Mouse (Mus musculus) kidney, embryonic 16.5 days (tissue): ENCODE data around the gene Thada. TPM values are rescaled to one million over a fixed set of nuclear protein-coding genes. Genes with fewer than 3 reads are reported as not detected.

Experiments
- ATAC-seq: fragments of 200-750 bp; cut with Nextera tagmentation; 2 replicates; pipeline ENCODE4 v1.8.0; 2017; ENCODE audit warnings: moderate TSS enrichment; ENCODE audit not compliant: low FRiP score, low TSS enrichment
- H3K27ac ChIP-seq: fragments of 300-500 bp; sonication (generic); 2 replicates; pipeline ENCODE4 v1.5.1; 2014; ENCODE audit warnings: low read length
- H3K27me3 ChIP-seq: fragments of 300-500 bp; sonication (generic); 2 replicates; pipeline ENCODE4 v1.6.1; 2014; ENCODE audit warnings: low read length, control low read depth, mixed read lengths; ENCODE audit not compliant: insufficient read depth
- H3K36me3 ChIP-seq: fragments of 300-500 bp; sonication (generic); 2 replicates; pipeline ENCODE4 v1.6.1; 2014; ENCODE audit warnings: low read length, control low read depth, mixed read lengths; ENCODE audit not compliant: insufficient read depth
- H3K4me1 ChIP-seq: fragments of 300-500 bp; sonication (generic); 2 replicates; pipeline ENCODE4 v1.6.1; 2014; ENCODE audit warnings: low read length, control low read depth, mixed read lengths; ENCODE audit not compliant: insufficient read depth
- H3K4me2 ChIP-seq: fragments of 300-500 bp; sonication (generic); replicated peaks from 2 replicates; pipeline ENCODE4 v1.6.1; 2014; ENCODE audit warnings: low read depth, low read length
- H3K4me3 ChIP-seq: fragments of 300-500 bp; sonication (generic); 2 replicates; pipeline ENCODE4 v1.5.1; 2014; ENCODE audit warnings: mild to moderate bottlenecking, low read length
- H3K9ac ChIP-seq: fragments of 300-500 bp; sonication (generic); replicated peaks from 2 replicates; pipeline ENCODE4 v1.6.1; 2014; ENCODE audit warnings: low read length
- H3K9me3 ChIP-seq: fragments of 300-500 bp; sonication (generic); 2 replicates; pipeline ENCODE4 v1.6.1; 2016; ENCODE audit warnings: low read length, control low read depth
- WGBS: fragments of 180-500 bp; shearing (Covaris S2); extraction: QIAGEN DNeasy Blood & Tissue Kit; methylation state at CpG from one replicate; pipeline ENCODE4 v1.1.7; 2014; 5-methylcytosine and 5-hydroxymethylcytosine counted together
- polyA plus RNA-seq: library from polyadenylated mRNA; unstranded; fragments of >200 nt; fragmentation: Nextera tagmentation; extraction: Ambion mirVana; gene quantifications from 2 replicates; pipeline ENCODE4 v1.2.1, GENCODE M21; 2015

Thada gene
- polyA plus RNA-seq, 1 experiment from 2014 or later: 9.2 TPM

DNA sequence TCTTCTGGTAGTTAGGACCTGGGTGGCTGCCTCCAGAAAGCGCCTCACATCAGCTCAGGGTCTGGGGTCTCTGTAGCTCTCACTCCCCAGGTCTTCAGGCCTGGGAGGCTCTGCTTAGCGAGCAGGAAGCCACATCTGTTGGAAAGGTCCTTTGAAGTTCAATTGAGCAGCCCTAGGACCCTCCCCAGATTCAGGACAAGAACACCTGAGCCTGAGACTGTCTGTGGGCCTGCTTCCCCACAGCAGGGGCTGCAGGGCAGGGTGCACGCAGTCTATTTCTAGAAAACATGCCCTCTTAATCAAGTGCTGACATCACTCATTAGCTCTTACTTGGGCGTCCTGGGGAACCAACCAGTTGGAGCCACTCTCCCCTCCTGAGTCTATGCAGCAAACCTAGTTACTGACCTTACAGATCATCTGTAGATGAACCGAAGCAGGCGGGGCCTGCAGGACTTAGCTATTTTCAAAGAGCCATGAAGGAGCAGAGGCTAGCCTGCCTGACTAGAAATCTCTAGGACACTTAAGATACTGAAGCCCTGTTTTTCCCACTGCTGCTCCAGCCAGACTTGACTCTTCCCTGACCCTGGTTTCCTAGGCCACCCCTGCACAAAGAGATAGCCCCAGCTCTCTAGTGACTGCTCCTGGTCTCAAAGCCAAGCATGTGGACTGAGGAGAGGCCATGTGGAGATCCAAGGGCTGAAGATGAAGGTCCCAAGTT, 308.1 kb downstream of the Thada start:
- H3K4me2 ChIP-seq: 0 out of 2 replicates have a peak overlapping the region, but pooled peaks have one; percentile 19
- H3K9ac ChIP-seq: peak overlapping the region; percentile 12
- H3K4me3 ChIP-seq: no peak overlapping the region

DNA sequence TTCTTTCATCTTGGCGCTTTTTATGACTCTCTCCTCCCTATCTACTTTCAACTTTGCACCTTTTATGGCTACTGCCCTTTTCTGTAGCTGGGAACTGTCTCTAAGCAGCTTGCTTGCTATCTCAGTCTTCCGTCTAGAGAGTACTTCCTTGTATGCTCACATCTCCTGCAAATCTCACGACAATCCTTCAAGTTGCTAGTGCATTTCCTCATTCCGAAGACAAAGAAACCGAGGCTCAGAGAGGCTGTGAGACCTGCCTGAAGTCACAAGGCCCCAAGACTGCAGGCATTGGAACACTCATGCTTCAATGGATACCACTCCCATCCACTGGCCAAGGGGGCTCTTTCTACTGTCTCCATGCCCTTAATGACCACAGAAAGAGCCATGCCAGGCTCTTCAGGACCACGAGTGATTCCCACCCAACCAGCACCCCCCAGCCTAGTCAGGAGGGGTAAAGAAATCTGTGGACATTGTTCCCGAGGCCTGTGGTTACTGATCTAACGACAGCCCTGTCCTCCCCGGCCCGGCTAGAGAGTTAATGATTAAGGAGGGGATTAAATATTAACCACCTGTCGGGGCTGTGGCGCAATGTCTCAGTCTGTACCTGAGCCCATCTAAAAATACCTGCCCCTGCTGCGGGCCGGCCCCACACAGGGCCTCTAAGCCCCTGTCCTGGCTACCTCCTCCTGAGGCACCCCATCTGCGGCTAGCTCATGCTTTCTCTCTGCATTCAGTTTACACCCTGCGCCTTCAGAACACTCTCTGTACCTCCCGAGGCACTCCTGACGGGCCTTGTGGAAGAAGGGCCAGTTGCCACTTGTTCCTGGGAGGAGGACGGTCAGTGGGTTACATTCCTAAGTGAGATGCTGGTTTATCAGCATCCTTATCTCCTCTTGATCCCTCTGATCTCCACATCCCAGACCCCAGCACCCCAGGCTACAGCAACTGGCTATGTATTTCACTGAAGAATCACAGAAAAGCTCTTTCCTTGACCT, 309.0 kb downstream of the Thada start:
- ATAC-seq: peak; percentile 93
- Histone ChIP-seq H3K4me2 (0 out of 2 replicates have a peak overlapping the region, but pooled peaks have one; percentile 19), H3K9ac (peak overlapping the region; percentile 56), H3K4me3 (no peak overlapping the region), H3K4me1 (peaks cover 50% of the 10 kb centered on the region), H3K9me3 (no peaks in the 10 kb centered on the region), H3K27ac (peak overlapping the region; percentile 97), H3K36me3 (no peaks in the 10 kb centered on the region), H3K27me3 (no peaks in the 10 kb centered on the region)
- 33% methylated on average over 19 of the region's 19 CpGs for WGBS

More for the DNA sequence above, 308.1 kb downstream of the Thada start:
- Histone ChIP-seq H3K36me3 (no peaks in the 10 kb centered on the region), H3K27me3 (no peaks in the 10 kb centered on the region), H3K27ac (peak overlapping the region; percentile 97), H3K9me3 (no peaks in the 10 kb centered on the region), H3K4me1 (peaks cover 59% of the 10 kb centered on the region)
- ATAC-seq: 0 out of 2 replicates have a peak, but pooled peaks have one; percentile 4
- 53% methylated on average over 6 of the region's 6 CpGs for WGBS

DNA sequence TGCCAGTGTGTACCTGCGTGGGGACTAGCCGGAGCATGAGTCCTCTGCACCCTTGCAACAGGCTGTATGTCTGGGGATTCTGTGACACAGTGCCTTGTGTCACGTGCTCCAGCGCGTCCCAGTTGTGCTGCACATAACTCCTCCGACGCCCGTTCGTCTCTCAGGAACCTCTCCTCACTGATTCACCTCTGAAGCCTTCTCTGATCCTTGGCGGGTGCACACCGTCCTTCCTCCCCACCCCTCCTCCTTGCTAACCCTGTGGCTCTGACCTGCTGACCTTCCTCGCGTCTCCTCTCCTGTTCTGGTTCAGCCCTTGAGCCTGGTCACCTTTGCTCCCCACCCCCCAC, 309.8 kb downstream of the Thada start:
- Histone ChIP-seq H3K27me3 (no peaks in the 10 kb centered on the region), H3K27ac (peak overlapping the region; percentile 97), H3K4me3 (no peak overlapping the region), H3K36me3 (no peaks in the 10 kb centered on the region), H3K4me1 (peaks cover 47% of the 10 kb centered on the region), H3K9me3 (no peaks in the 10 kb centered on the region), H3K9ac (0 out of 2 replicates have a peak overlapping the region, but pooled peaks have one; percentile 1), H3K4me2 (no peak overlapping the region)
- WGBS: 16% methylated on average over 13 of the region's 13 CpGs
- ATAC-seq: 0 out of 2 replicates have a peak, but pooled peaks have one; percentile 9

DNA sequence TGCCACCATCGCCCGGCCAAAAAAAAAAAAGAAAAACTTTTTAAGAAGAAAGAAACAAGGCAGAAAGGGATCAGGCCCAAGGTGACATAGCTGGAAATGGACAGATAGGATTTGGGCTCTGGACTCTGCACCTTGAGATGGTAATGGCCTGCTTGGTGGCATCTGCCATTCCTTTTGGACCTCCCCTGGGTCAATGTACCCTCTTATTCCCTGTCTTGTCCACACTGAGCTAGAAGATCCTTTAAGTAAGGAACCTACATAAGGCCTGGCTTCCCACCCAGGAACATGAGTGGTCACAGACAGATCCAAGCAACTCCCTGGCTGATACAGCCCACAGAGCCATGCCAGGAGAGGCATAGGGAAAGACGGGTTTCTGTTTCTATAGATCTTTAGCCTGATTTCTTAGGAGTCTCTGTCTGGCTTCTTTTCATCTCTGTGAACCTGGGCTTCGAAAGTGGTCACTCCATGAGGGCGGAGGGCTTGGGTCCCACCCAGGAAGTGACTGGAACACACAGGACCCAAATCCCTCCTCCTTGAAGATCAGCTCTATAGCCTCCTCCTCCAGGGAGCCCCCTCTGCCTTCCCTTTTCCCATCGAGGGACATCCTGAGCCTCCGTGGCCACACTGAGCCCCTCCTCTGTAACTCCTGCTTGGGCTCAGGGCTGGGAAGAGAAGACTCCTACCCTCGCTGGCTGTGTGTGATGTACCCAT, 310.3 kb downstream of the Thada start:
- H3K4me1 ChIP-seq: peaks cover 45% of the 10 kb centered on the region

DNA sequence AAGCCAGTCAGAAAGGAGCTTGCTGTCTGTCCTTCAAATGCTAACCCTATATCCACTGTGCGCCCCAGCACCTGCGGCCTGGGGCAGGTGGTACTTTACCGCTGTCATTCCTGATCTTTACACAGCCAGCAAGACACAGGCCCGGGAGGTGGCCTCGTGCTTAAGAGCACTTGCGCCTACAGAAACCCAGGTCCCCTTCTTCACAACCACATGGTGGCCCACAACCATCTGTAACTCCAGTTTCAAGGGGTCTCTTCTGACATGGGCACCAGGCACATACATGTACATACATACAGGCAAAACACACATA, 311.0 kb downstream of the Thada start:
- no peak overlapping the region for H3K9ac ChIP-seq
- no peaks in the 10 kb centered on the region for H3K9me3 ChIP-seq
- no peak for ATAC-seq
- H3K36me3 ChIP-seq: no peaks in the 10 kb centered on the region
- no peak overlapping the region for H3K27ac ChIP-seq
- WGBS: 86% methylated on average over 6 of the region's 6 CpGs
- no peak overlapping the region for H3K4me2 ChIP-seq
- H3K4me1 ChIP-seq: peaks cover 45% of the 10 kb centered on the region
- no peaks in the 10 kb centered on the region for H3K27me3 ChIP-seq
- H3K4me3 ChIP-seq: no peak overlapping the region

More for the DNA sequence above, 310.3 kb downstream of the Thada start:
- Histone ChIP-seq H3K9ac (0 out of 2 replicates have a peak overlapping the region, but pooled peaks have one; percentile 1), H3K4me3 (no peak overlapping the region), H3K9me3 (no peaks in the 10 kb centered on the region), H3K36me3 (no peaks in the 10 kb centered on the region), H3K27me3 (no peaks in the 10 kb centered on the region), H3K4me2 (no peak overlapping the region), H3K27ac (peak overlapping the region; percentile 97)
- WGBS: 64% methylated on average over 8 of the region's 8 CpGs
- ATAC-seq: no peak

DNA sequence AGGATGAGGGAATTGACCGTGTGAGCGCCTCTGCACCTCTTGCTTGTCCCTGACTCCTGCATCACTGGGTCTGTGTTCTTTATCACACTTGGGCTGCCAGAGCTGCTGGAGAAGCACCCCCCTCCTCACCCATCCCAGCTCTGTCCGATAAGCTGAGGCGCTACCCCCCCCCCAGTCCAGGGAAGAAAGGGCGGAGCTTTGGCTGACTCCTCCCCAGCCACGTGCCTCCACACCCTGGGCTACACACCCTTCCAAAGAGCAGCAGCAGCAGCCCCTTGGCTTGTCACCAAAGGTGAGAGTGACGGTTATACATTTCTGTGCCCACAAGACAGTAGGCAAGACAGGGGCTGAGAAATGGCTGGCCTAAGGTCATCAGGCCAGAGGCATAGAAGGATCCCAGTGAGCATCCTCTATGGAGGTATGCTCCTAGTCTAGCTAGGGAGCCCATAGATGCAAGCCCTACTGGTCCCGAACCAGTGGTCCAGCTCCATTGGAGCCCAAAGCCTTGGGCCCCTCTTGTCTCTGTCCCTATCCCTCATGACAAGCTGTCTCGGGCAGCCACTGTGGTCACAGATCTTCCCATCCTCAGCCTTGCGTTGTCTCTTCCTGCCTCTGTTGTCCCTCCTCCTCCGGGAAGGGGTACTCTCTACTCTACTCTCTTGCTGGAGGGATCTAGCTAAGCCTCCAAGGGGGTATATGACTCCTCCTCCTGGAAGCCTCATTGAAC, 311.5 kb downstream of the Thada start:
- Histone ChIP-seq H3K4me3 (no peak overlapping the region), H3K27ac (no peak overlapping the region), H3K9me3 (no peaks in the 10 kb centered on the region), H3K36me3 (no peaks in the 10 kb centered on the region), H3K27me3 (no peaks in the 10 kb centered on the region), H3K4me1 (peaks cover 45% of the 10 kb centered on the region), H3K9ac (no peak overlapping the region), H3K4me2 (no peak overlapping the region)
- WGBS: 79% methylated on average over 10 of the region's 11 CpGs
- ATAC-seq: no peak

DNA sequence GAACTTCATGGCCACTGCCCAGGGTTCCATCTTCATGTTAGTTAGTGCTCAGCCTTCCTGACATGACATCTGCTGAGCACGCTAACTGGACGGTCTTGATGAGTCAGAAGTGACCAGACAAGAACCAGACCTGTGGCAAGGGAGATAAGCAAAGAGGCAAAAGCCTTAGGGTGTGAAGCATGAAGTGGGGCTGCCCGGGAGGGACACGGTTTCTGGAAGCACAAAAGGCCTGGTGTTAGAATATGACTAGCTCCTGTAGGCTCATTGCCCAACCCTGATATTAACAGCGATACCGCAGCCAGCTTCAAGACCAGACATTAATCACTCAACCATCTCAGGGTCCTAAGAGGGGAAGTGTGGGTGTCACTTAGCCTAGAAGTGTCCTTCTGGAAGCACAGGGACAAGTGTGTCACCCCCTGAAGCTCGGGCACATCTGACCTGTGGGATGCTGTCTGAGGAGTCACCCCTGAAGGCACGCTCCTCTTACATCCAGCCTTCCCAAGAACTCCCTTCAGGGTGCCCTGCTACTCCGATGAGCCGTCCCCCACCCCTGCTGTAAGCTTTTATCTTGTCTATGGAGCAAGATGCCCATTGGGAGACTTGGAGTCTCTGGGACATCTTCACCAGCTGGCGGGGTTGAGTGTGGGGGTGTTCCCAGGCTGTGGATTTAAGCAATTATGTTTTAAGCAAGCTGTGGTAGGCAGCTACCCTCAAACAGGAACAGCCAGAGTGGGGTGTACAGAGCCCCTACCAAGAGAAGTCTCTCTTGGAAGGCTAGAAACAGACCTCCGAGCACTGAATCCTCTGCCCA, 312.8 kb downstream of the Thada start:
- Histone ChIP-seq H3K9ac (no peak overlapping the region), H3K36me3 (no peaks in the 10 kb centered on the region), H3K4me2 (no peak overlapping the region), H3K27me3 (no peaks in the 10 kb centered on the region), H3K4me3 (no peak overlapping the region), H3K27ac (no peak overlapping the region), H3K9me3 (no peaks in the 10 kb centered on the region), H3K4me1 (peaks cover 45% of the 10 kb centered on the region)
- ATAC-seq: no peak
- 54% methylated on average over 12 of the region's 12 CpGs for WGBS

DNA sequence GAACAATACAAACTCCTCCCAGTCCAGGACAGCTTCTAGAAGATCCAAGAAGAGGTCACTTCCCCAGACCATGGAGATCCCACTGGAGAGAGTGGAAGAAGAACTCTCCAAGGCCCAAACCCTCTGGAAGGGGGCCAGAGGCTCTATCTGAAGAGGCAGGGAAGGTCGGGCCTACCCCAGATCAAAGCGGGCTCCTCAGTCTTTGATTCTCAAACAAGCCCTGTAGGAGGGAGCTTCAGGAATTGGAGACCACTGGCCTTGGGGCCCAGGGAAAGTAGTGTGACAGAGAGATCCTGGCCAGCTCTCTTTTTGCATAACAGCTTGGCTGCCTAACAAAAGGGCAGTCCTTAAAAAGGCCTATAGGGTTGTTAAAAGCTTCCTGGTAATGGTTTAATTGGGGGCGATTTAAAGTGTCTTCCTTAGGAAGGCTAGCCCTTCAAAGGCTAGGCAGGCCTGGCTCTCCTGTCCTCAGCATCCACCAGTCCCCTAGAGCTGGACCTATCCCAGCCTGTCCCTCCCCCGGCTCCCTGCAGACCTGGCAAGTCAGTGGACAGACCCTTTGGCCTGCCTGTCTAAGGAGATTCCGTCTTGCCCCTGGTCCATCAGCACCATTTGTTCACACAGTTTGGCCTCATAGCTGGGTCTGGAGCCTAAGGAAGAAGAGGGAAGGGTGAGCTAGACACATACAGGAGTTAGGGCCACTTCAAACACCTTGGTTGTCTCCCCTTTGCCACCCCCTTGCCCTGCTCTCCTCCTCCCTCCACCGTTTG, 313.6 kb downstream of the Thada start:
- no peaks in the 10 kb centered on the region for H3K27me3 ChIP-seq
- H3K4me1 ChIP-seq: peaks cover 37% of the 10 kb centered on the region
- 56% methylated on average over 6 of the region's 6 CpGs for WGBS
- H3K4me2 ChIP-seq: no peak overlapping the region
- no peak for ATAC-seq
- H3K36me3 ChIP-seq: no peaks in the 10 kb centered on the region
- H3K27ac ChIP-seq: no peak overlapping the region
- H3K4me3 ChIP-seq: no peak overlapping the region
- no peak overlapping the region for H3K9ac ChIP-seq
- H3K9me3 ChIP-seq: no peaks in the 10 kb centered on the region
